Comparison of ENCODE assay signal across 19 mouse cellular contexts in genomic region chr8:46270741-46271140, GRCm38 (mm10). TPM values are rescaled to one million over a fixed set of nuclear protein-coding genes. Genes with fewer than 3 reads are reported as not detected.
DNase-seq lines count a peak whose midpoint lies in the region; ATAC-seq lines count a peak whose summit lies in the region.
"Had no signal": no experiment of that assay in that cellular context is flagged by ENCODE, and none has a peak within 500 bp of the region (broad histone marks: within the 10 kb centered on the region; RNA-seq: fewer than 3 reads in every experiment).

No protein-coding gene starts in this region.

- no peaks in the 10 kb centered on the region for H3K27me3 ChIP-seq in heart, embryonic 10.5 days (ENCODE audit: insufficient read depth, poor library complexity, severe bottlenecking)
- no peaks in the 10 kb centered on the region for H3K27me3 ChIP-seq in neural tube, embryonic 15.5 days (replicated peaks)
- H3K27me3 ChIP-seq: neural tube, embryonic 12.5 days had no signal

- intact Hi-C loops in heart, postnatal 25 days (cut with DNase I): no loop called here

- no peak overlapping the region for H3K27ac ChIP-seq in heart, embryonic 10.5 days
- H3K27ac ChIP-seq in neural tube, embryonic 15.5 days (replicated peaks): no peak overlapping the region
- H3K27ac ChIP-seq: hindbrain, embryonic 15.5 days; liver, embryonic 14.5 days; neural tube, embryonic 12.5 days had no signal

- peak; percentile 20 to 35 for DNase-seq in cerebellum, postnatal 14 days
- no peak for DNase-seq in cerebellum, adult 11-12 months
- peak; percentile 3 to 10 for DNase-seq in kidney, adult 8-10 months
- no peak for DNase-seq in kidney, adult 18-20 months
- DNase-seq in heart, embryonic 10.5 days (ENCODE audit: low spot score): peak; percentile 27
- DNase-seq in heart, postnatal 25 days (ENCODE audit: low spot score): peak; percentile 12
- DNase-seq in frontal cortex, postnatal 10 days (ENCODE audit: low spot score in 2 of 2): no peak
- DNase-seq: cerebellum, adult 11 months; embryo, embryonic 11 days; lung, postnatal 10 days; thymus, adult 18-20 months had no signal

- H3K4me2 ChIP-seq in neural tube, embryonic 15.5 days: no peak overlapping the region
- H3K4me2 ChIP-seq: hindbrain, embryonic 15.5 days; neural tube, embryonic 12.5 days had no signal

- no peak overlapping the region for H3K9ac ChIP-seq in neural tube, embryonic 15.5 days (replicated peaks)
- H3K9ac ChIP-seq: hindbrain, embryonic 15.5 days; liver, embryonic 14.5 days; neural tube, embryonic 12.5 days had no signal

- WGBS in heart, embryonic 10.5 days: 29% methylated on average over 6 of the region's 6 CpGs
- WGBS in neural tube, embryonic 15.5 days: 40% methylated on average over 6 of the region's 6 CpGs

- no peak for ATAC-seq in neural tube, embryonic 15.5 days (ENCODE audit: low FRiP score)
- ATAC-seq: activated CD4-positive, CD25-positive, alpha-beta regulatory T cell, adult 4 months had no signal

- no peaks in the 10 kb centered on the region for H3K36me3 ChIP-seq in heart, embryonic 10.5 days
- H3K36me3 ChIP-seq in neural tube, embryonic 15.5 days: no peaks in the 10 kb centered on the region
- H3K36me3 ChIP-seq: hindbrain, embryonic 15.5 days; neural tube, embryonic 12.5 days had no signal

- peaks cover 4% of the 10 kb centered on the region; the same call in 1 of the 2 replicates for H3K4me1 ChIP-seq in heart, embryonic 10.5 days
- H3K4me1 ChIP-seq in neural tube, embryonic 15.5 days: 0 out of 2 replicates have a peak, but pooled peaks cover 5% of the 10 kb centered on the region
- H3K4me1 ChIP-seq: hindbrain, embryonic 15.5 days; megakaryocyte, embryonic 14.5 days had no signal

- no peaks in the 10 kb centered on the region for H3K9me3 ChIP-seq in heart, embryonic 10.5 days
- no peaks in the 10 kb centered on the region for H3K9me3 ChIP-seq in neural tube, embryonic 15.5 days (replicated peaks)
- H3K9me3 ChIP-seq: hindbrain, embryonic 15.5 days; megakaryocyte, embryonic 14.5 days; neural tube, embryonic 12.5 days had no signal

- H3K4me3 ChIP-seq in heart, embryonic 10.5 days: no peak overlapping the region
- H3K4me3 ChIP-seq in neural tube, embryonic 15.5 days (replicated peaks): no peak overlapping the region
- H3K4me3 ChIP-seq: hindbrain, embryonic 15.5 days; megakaryocyte, embryonic 14.5 days; neural tube, embryonic 12.5 days had no signal

RNA-seq across cellular contexts. Expression of gene Helt, which starts 23.7 kb away (rescaled TPM):
- not detected in 2 replicates for polyA plus RNA-seq in heart, embryonic 10.5 days (2016; fragmentation: Nextera tagmentation; extraction: Ambion mirVana)
- total RNA-seq in heart, postnatal 25 days (2021): 1 to 10 TPM; 1.6 to 2.2 TPM
- polyA plus RNA-seq in neural tube, embryonic 15.5 days (2015; fragmentation: Nextera tagmentation; extraction: Ambion mirVana): not detected in 2 replicates
- polyA plus RNA-seq: activated CD4-positive, CD25-positive, alpha-beta regulatory T cell, adult 4 months; limb, embryonic 11.5 days; liver, embryonic 14.5 days; urinary bladder, adult 2 months had no signal

RNA-seq across cellular contexts. Expression of gene Slc25a4, which starts 59.7 kb away (rescaled TPM):
- 1,300 and 1,795 TPM in 2 replicates for polyA plus RNA-seq in heart, embryonic 10.5 days (2016; fragmentation: Nextera tagmentation; extraction: Ambion mirVana)
- 1,000 to 10,000 TPM; 5,468 to 5,495 TPM for total RNA-seq in heart, postnatal 25 days (2021)
- 979 and 1,100 TPM in 2 replicates for polyA plus RNA-seq in neural tube, embryonic 15.5 days (2015; fragmentation: Nextera tagmentation; extraction: Ambion mirVana)

Comparison
In these comparisons a context has a peak if more than half of its experiments do, and no peak if none do; other contexts are left out.
1. DNase-seq: peak in cerebellum, postnatal 14 days (2 of 2), kidney, adult 8-10 months (2 of 2), heart, embryonic 10.5 days (single experiment) and heart, postnatal 25 days (single experiment); none in cerebellum, adult 11-12 months (single experiment), kidney, adult 18-20 months (single experiment) and frontal cortex, postnatal 10 days (0 of 2).